Mouse (Mus musculus): Measurements from ENCODE around the gene Dach1. TPM values are rescaled to one million over a fixed set of nuclear protein-coding genes. Genes with fewer than 3 reads are reported as not detected.

Dach1 gene
- total RNA-seq, 4 experiments from 2014 or later: 6.6 to 11.3 (median 7.9) TPM

DNA sequence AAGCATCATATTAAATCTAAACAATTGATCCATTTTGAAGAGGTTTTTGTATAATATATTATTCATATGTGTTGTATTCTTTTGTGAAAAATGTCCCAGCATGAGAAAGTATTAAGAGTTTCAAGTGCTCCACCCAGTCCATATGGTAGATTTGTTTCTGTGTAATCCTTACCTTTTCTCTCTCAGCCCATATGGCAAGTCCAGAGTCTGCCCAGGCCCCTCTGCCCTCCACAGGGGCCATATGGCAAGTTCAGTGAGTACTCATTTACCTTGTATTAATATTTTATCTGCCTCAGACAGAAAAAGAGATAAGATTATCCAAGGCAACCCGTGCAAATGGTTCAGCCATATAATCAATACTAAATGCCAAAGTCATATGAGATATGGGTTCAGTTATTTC is 314.2 kb downstream of the Dach1 start:
- no peak for DNase-seq (ENCODE audit: low spot score)

DNA sequence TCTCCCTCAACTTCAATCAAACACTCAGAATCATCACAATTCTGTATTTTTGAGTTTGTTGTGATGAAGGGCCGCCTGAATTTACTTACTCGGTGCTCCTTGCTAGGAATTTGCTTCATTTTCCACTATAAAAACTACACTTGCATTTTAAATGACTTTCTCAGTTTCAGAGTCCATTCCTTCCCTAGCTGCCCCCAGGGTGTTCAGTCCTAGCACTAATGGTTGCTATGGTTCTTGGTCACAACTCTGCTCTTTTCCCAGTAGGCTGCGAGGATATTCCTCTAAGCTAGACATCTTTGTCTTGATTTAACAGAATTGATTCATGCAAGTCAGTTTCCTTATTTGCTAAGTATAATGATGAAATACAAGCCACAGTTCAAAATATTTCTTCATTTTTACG is 319.1 kb downstream of the Dach1 start:
- no peak for DNase-seq (ENCODE audit: low spot score)

DNA sequence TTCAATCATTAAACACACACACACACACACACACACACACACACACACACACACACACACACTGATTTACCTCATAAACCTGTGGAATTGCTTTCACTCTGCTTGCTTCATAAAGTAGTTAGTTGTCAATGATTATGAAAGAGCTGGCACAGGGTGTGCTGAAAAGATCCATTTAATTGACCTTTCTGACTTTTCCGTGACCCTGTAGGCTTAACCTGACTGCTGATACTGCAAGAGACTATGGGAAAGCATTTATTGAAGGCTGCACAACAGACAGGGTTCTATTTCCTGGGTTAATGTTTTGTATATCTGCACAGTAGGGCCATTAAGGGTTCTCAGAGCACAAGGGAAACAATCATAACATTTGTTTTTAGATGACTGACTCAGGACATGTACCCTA is 321.9 kb downstream of the Dach1 start:
- no peak for DNase-seq (ENCODE audit: low spot score)

DNA sequence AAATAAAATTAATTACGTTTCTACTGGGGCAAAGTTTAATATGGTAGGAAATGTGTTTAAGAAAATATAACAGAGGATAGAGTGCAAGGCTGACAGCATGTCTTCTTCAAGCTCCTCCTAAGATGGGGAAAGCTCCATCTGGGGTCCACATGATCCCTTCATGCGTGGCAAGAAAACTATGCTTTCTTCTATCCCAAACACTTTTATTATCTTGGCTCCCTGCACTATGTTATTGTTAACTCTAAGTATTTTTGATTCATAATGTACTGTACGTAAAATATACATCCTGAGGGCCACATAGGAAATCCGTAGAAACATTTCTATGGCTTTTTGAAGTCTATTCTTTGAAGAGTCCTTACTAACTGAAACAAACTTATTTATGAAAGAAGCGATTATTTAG is 330.3 kb downstream of the Dach1 start:
- DNase-seq (ENCODE audit: low spot score): no peak

DNA sequence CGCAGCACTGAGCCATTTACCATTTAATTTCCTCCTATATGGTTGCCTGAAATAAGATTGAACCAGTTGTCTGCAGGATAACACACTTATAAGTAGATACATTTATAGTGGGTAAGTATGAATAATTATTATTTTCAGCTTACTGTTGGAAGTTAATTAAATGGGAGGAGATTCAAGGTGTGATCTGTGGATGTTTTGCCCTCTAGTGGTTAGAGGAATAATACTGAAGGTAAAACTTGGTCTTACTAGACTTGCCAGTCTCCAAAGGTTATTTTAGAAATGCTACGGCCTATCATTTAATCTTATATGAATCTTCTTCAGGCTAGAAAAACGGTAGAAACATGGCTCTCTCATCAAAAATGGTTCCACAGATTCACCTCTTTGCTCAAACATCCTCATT is 339.7 kb downstream of the Dach1 start:
- DNase-seq (ENCODE audit: low spot score): no peak

DNA sequence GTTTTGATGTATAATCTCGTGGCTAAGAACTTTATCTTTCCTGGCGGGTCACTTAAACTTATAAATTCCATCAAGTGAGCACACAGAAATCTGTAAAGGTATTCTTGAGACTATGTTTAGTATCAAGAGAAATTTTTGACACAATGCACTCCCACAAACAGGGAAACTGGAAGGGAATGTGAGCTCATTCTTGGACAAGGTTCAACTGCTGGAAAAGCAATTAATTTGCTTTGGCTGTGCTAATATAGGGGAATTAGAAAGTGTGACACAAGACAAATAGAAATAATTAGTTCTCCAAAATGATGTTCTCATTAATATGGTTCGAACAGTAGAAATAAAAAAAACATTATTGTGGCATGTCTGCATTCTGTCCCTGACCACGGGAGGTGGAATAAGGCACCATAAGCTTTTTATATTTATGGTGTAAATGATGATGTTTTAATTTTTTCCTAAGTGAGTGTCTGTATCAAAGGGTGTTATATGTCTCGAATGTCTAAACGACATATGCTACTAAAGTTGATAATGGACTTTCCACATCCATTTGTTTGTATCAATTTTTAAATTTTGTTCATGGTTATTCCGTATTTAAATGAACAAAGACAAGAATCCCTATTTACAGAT is 354.9 kb downstream of the Dach1 start:
- DNase-seq (ENCODE audit: low spot score): peak; percentile 83

DNA sequence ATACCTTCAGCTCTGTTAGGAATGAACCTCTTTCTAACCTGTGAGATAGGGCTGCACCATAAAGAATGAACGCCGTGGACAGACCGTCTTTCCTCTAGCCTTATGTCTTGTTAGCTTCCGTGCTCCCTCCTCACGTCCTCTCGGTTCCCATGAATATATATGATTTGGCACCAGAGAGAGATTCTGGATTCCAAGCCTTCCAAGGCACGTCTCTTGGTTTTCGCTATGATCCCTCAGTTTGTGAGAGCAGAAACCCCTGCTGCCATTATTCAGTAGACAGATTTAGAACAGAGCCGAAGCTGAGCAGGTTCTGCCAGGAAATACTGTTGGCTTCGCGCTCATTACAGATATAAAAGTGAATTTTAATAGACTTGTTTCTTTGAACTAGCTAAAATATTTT is 356.0 kb downstream of the Dach1 start:
- no peak for DNase-seq (ENCODE audit: low spot score)

DNA sequence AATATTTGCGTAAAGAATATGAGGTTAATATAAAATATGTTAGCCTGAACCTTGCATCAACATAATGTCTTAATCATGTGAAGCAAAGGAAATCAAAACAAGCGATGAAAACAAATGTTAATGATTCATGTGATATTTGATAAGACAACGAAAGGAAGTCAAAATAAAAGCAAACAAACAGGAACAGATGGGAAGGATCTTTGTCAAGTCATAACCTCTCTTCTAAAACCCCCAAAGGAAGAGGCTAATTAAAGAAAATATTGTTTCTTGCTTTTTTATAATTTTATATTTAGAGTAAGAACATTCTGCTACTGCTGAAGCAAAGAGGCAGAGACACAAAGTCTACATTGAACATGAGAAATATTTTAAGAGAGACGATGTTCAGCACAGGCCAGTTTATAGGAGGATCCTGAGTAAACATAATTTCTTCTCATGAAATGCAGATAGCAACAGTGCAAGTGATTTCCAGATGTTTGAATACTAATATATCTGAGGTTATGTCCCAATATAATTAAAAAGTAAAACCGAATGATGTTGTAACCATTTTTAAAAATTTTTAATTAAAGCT is 374.1 kb downstream of the Dach1 start:
- peak; percentile 10 for DNase-seq (ENCODE audit: low spot score)

DNA sequence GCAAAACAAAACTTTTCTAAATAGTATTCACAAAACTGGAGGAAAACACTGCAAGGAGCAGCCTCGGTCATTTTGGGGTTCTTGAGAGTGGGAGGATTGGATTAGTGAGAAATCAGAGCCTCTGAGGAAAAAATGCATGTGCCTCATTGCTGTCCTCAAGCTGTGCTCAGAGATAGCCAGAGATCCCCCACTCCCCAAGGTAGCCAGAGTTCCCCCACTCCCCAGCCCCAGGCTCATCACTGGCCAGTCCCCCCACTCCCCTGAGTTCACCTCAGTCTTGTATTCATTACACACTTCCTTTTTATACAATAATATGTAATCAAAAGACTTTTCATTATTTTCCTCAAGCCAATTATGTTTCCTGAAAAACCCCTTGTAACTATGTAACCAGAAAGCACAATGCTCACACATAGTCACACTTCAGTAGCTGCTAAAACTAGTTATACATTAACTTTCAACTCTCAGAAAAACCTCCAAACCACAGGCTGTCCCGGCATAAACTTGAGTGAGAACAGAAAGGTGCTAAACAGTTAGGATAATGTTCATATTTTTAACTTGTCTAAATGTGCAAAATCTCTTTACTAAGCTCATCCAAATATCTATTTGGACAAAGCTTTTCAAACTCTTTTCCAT is 395.3 kb downstream of the Dach1 start:
- no peak for DNase-seq (ENCODE audit: low spot score)

DNA sequence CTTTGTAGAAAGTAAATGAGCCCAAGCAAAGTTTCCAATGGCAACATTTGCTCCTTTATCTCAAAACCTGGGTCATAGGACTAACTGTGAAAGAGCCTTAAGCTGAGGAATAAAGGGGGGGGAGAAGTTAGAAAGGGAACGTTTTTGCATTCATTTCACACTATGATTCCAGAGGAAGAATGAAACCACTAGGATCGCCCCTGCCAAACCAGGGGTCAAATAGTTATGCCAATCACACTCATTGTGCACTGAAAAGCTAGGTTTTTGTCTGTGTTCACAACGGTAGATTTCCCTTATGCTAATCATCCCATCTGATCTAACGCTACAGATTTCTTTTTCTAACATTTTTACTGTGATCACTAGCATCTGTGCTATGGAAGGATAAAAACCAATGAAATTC is 415.2 kb downstream of the Dach1 start:
- DNase-seq (ENCODE audit: low spot score): no peak

DNA sequence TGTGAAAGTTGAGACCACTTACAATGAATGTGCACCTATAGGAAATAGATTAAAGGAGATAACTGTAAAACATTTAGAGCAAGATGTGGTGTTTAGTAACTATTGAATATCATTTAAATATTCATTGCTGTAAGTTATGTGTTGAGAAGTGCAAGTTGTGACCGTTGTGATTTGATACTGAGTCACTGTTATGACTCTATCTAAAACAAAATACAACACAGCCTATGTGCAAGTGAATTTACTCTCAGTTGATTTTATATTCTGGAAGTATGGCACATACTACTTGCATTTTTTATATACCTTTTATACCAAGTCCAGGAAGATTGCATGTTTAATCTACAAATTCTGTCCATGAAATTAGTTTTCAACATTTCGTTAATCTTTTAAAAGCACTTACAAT is 415.6 kb downstream of the Dach1 start:
- no peak for DNase-seq (ENCODE audit: low spot score)

DNA sequence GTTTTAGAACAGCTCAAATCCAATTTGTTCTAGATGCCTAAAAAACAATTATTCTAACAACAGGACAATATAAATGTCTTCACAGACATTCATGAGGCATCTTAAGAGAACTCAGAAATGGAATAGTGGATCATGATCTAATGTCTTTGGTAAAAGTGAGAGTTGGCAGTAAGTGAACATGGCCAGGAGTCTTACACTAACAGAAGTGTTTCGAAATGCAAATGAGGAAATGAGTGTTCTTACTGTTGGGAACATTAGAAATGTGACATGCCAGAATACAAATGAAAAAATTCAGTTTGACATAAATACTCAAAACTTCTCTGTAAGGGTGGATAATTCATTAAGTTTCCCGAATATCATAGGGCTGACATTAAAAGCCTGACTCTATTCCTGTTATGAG is 426.3 kb downstream of the Dach1 start:
- no peak for DNase-seq (ENCODE audit: low spot score)

DNA sequence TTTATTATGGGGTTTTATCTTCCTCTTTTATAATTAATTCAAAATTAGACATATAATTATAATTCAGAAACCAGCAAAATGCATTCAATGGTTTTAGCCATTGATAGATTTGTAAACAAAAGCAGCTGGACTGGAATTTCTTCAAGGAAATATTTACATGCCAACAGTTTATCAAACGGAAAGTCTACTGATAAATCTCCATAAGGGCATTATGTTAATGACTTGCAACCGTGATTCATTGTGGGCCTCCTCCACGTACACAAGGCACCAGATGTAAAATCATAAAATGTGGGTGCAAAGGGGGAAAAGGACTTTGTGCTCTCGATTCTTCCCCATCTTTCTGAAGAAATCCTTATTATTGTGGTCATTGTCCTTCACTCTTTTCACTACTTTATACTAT is 426.8 kb downstream of the Dach1 start:
- no peak for DNase-seq (ENCODE audit: low spot score)
